Mouse (Mus musculus): Measurements from ENCODE around the gene Tsen54. TPM values are rescaled to one million over a fixed set of nuclear protein-coding genes. Genes with fewer than 3 reads are reported as not detected.
"Not testable (repeated sequence)": the region's sequence is repeated elsewhere in the genome, so short reads cannot be mapped to it uniquely, and the experiment has no call there.

The Tsen54 gene
- polyA plus RNA-seq, 3 experiments from 2014 or later, result 9.8 to 13.2 (median 10.8) TPM

DNA sequence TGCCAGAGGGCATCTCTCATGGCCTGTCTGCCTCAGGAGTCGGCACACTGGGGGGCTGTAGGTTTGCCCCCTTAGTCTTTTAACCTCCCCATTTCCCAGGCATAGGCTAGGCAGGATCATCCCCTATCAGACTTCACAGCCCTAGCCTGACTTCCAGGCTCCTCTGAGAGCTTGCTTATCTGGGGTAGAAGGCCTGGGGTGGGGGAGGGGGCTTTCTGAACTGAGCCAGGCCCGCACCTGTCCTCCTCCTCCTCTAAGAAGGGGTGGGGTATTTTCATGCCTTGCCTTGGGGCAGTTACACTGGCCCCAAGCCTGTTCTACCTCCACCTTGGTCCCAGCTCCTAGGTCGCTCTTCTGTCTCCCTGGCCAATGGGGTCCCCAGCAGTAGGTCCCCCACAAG is 17.0 kb downstream of the Tsen54 start:
- no peak for ATAC-seq

DNA sequence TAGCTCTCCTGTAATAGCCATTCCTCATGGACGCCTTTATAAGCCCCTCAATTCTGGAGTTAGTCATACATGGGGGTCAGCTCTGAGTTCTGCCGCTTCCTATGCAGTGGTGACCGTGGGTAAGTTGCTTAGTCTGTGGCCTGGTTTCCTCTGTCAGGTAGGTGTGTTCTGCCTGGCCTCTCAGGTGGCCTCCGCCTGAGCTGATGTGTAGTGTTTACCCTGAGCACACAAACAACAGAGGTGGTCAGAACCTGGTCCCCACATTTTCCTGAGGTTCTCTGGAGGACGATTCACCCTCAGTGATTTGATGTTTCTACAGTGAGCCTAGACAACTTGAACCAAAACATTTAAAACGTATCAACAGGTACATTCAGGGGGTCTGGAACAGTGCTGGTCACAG is 17.5 kb downstream of the Tsen54 start:
- ATAC-seq, result no peak

DNA sequence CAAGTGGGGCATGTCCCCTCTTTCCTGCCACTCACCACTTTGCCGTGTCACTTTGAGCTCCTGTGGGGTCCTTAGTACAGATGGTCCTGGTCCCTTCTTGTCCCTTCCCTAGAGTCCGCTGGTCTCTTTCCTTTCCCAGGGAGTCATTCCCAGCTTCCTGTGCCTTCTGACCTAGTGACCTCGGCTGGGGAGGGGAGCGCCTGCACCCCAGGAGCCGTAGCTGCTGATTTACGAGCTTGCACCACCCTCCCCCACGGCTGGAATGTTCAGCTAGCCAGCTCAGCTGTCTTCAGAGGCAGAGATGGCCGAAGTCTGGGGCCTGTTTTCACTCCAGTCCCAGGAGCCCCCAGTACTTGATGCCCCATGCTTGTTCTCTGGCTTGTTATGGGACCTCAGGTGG is 18.0 kb downstream of the Tsen54 start:
- ATAC-seq, result no peak

- ATAC-seq, result no peak
Observed at GRCm38 (mm10) chr11:115833021-115833513, 18.5 kb downstream of the Tsen54 start.

DNA sequence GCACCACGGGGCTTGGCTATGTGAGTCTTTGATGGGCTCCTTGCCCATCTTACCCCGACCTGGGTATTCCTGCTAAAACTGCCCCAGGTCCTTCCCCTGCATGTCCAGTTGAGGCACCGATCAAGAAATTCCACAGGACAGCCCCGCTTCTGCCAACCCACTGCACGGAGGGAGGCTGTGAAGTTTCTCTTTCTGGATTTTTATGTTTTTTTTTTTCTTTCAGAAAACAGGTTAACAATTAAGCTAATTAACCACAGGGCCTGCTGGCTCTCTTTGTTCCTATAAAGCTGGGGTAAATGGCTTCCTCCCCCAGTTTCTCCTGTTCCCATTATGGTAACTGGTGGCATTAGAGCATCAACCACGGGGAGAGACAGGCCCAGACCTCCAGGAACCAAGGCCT is 19.5 kb downstream of the Tsen54 start:
- no peak for ATAC-seq

GRCm38 (mm10) chr11:115836656-115837395 is 22.3 kb downstream of the Tsen54 start:
- ATAC-seq, result no peak

- no peak for ATAC-seq
Observed at GRCm38 (mm10) chr11:115837606-115838345, 23.3 kb downstream of the Tsen54 start.

DNA sequence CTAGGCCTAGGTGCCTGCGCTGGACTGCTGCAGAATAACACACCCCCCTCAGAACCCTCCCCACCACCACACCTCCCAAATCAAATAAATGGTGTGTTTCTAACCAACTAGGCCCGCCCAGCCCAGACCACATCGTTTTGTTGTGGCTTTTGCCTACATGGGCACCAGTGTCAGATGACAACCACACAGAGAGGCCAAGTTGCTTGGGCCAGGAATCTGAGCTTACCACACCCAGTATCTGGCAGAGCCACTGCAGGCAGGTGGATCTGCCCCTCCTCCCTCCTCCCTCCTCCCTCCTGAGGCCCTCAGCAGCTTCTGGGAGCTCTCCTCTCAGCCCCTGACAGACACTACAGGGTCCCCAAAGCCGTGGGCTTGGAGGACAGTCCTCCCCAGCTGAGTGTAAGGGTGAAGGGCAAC is 24.4 kb downstream of the Tsen54 start:
- ATAC-seq, result no peak

- ATAC-seq, result no peak
Observed at GRCm38 (mm10) chr11:115839732-115840131, 25.2 kb downstream of the Tsen54 start.

DNA sequence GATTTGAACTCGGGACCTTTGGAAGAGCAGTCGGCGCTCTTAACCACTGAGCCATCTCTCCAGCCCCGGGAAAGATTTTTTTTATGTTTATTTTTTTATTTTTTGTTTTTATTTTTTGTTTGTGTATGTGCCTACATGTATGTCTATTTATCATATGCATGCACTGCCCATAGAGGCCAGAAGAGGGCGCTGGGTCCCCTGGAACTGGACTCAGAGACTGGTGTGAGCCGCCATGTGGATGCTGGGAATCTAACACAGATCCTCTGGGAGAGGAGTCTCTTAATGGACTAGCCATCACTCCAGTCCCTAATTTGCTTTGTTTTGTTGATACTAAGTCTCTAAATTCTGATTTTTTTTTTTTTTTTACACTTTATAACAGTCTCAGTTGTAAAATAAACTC is 26.5 kb downstream of the Tsen54 start:
- ATAC-seq, result no peak

- ATAC-seq, result no peak
Observed at GRCm38 (mm10) chr11:115841961-115842550, 27.5 kb downstream of the Tsen54 start.

DNA sequence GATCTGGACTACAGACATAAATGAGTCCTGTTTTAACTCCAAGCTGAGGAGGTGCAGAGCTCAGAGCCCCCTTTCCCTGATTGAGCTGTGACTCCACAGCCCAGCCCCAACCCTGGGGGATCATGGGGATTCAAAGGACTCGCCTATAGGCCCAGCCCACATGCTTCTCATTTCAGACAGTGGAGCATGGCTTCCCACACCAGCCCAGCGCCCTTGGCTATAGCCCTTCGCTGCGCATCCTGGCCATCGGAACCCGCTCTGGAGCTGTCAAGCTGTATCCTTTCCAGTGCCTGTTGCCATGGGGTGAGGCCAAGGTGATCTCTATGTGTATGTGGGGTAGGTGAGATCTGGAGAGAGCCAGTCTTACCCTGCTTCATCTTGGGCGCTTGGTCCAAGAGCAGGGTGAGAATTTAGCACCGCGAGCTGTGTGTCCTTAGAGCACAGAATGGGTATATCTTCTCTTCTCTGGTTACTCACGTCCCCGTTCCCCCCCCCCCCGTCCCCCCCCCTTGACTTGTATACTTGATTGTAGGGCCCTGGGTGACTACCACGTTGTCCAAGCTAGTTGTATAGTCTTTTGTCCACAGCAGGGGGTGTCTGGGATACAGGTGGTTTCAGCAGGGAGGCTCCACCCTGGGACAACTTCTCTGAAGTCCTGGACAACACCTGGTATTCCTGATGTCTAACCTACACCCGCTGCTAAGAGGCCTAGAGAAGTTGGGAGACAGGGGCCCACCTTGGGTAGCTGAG is 28.8 kb downstream of the Tsen54 start:
- ATAC-seq, result no peak

DNA sequence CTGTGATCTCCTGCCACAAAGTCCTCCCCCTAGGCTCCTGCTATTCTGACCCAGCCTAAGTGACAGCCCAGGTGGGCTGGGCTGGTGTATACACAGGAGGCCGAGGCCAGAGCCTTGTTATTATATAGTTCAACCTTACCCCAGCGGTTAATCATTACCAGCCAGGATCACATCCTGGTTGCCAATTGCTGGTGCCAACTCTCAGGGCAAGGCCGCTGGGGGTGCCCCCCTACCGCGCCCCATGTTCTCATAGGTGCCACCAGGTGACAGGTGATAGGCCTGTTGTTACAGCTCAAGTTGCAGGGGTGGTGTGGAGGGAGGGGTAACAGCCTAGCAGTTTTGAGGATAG is 29.3 kb downstream of the Tsen54 start:
- no peak for ATAC-seq

GRCm38 (mm10) chr11:115844240-115844639 is 29.7 kb downstream of the Tsen54 start:
- ATAC-seq, result no peak

- ATAC-seq, result no peak
Observed at GRCm38 (mm10) chr11:115845819-115846218, 31.3 kb downstream of the Tsen54 start.

DNA sequence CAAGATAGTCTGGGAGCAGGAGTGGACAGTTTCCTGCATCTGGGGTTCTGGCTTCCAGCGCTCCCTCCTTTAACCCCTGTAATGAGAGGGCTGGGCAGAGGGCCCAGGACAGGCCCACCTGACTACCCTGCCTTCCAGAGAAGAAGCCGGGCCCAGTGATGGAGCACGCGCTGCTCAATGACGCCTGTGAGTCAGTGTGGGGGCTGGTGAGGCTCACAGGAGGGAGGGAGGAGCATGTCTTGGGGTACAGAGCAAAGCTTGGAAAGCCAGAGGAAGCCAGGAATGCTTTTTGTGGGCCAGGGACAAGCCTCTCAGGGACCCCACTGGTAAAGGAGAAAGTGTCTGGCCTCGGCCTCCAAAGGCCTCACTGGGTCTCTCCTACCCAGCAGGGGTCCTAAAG is 40.1 kb downstream of the Tsen54 start:
- ATAC-seq, result no peak

GRCm38 (mm10) chr11:115857146-115857545 is 42.6 kb downstream of the Tsen54 start:
- not testable (repeated sequence) for ATAC-seq

- no peak for ATAC-seq
Observed at GRCm38 (mm10) chr11:115857936-115858335, 43.4 kb downstream of the Tsen54 start.

DNA sequence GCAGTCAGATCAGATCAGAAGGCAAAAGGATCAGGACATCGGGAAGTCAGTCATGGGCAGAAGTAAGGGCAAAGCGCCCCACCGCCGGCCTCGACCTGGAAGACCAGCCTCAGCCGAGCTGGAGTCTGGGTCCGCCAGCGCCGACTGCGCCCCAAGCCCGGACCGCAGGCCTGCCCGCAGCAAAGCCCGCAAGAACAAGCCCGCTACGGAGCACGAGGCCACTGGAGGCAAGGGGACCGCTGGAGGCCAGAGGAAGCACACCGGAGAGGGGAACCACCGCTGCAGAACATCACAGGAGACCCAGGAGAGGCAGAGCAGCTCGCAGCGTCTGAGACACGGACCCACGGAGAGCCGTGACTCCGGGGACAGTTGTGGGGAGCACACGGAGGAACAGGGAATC is 43.8 kb downstream of the Tsen54 start, which contains the start of gene Myo15b:
Myo15b (plus strand) TSS at position 53 of the 400 bp plus-strand sequence.
- ATAC-seq, result no peak

DNA sequence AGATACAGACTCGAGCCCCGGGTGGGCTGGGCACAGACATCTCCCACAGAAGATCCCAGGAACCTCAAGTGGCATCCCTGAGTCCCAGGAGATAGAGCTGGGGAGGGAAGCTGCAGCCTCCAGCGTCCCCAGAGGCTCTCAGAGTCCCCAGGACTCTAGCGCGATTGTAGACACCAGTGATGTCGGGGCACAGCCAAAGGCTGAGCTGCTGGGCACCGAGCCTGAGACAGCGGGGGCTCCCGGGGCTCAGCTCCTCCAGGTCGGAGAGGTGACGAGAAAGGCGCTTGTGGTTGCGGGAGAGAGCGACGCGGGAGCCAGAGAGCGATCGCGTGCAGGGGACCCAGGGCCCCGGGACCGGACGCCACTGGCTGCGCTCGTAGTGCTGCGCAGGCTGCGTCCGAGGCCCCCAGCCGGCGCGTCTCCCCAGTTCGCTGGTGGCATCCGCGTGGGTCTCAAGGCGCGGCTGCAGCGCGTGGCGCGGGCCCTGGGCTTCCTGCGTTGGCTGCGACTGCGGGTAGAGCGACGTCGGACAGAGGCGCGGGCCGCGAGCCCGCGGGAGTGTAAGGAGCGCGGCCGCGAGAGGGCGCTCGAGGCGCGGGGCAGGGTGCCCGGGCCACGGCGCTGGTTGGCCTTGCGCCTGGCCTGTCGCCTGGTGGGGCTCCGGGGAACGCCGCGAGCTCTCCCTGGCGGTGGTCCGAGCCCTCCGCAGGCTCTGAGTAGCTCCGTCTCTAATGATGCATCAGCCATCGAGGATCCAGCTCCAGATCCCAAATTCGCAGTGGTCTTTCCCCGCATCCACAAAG is 44.8 kb downstream of the Tsen54 start:
- ATAC-seq, result peak; percentile 76

DNA sequence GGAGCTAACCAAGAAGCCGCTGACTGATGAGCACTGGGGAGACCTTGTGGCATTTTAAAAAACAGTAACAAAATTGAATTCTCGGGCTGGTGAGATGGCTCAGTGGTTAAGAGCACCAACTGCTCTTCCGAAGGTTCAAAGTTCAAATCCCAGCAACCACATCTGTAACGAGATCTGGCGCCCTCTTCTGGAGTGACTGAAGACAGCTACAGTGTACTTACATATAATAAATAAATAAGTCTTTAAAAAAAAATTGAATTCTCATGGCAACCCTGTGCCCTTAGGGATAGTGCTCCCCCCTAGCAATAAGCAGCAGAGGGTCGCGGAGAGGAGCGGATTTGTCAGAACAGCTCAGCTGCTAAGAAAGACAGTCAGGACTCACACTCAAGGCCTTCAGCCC is 49.4 kb downstream of the Tsen54 start:
- no peak for ATAC-seq

DNA sequence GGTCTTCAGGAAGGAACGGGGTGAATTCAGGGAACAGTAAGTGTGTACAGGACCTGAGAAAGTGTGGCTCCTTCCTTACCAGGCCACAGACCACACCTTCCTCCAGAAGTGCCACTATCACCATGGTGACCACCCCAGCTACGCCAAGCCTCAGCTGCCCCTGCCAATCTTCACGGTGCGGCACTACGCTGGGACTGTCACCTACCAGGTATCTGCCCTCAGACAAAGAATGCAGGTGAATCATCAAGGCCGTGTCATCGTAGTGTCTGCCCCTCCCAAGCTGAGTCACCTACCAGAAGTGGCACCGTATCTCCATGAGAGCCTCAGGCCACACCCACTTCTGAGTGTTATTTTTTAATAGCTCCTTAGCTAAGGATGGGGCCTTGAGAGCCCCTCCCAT is 54.9 kb downstream of the Tsen54 start:
- no peak for ATAC-seq
